Mouse (Mus musculus) bone marrow macrophage, adult 2 months (primary cell): ENCODE measurements around the gene Fthl17e. TPM values are rescaled to one million over a fixed set of nuclear protein-coding genes. Genes with fewer than 3 reads are reported as not detected.
"Not testable (repeated sequence)": the region's sequence is repeated elsewhere in the genome, so short reads cannot be mapped to it uniquely, and the experiment has no call there.

Source experiments
- H3K27ac ChIP-seq: 2 replicates; pipeline ENCODE4 v1.5.1; 2012; ENCODE audit warnings: low read depth, low read length; ENCODE audit not compliant: insufficient read depth
- H3K4me1 ChIP-seq: 2 replicates; pipeline ENCODE4 v1.6.1; 2012; ENCODE audit warnings: low read length; ENCODE audit not compliant: control insufficient read depth, insufficient read depth
- H3K4me3 ChIP-seq: 2 replicates; pipeline ENCODE4 v1.5.1; 2012; ENCODE audit warnings: mild to moderate bottlenecking, low read length, moderate library complexity; ENCODE audit not compliant: insufficient read depth
- CTCF ChIP-seq: IDR thresholded peaks from 2 replicates; pipeline ENCODE4 v1.5.1; 2012; ENCODE audit warnings: low read depth, mild to moderate bottlenecking, low read length, moderate library complexity
- POLR2A ChIP-seq: IDR thresholded peaks from 2 replicates; pipeline ENCODE4 v1.6.1; 2012; ENCODE audit warnings: mild to moderate bottlenecking, low read depth, low read length, borderline replicate concordance
- polyA plus RNA-seq: library from polyadenylated mRNA; stranded (reverse); fragments of >200 nt; gene quantifications from 2 replicates; pipeline ENCODE4 v1.2.4, GENCODE M21; 2012; ENCODE audit not compliant: missing spikeins, insufficient read depth, insufficient read length

Gene Fthl17e
- polyA plus RNA-seq, result not detected in 2 replicates

GRCm38 (mm10) chrX:9033193-9033592 is at the start of gene Fthl17e:
Fthl17e (plus strand) TSS chrX:9033493.
- H3K4me1 ChIP-seq, H3K4me3 ChIP-seq, H3K27ac ChIP-seq: not testable (repeated sequence)

GRCm38 (mm10) chrX:8986655-8987054 is 46.6 kb upstream of the Fthl17e start, which contains the start of gene Fthl17d:
Fthl17d (minus strand) TSS chrX:8986755.
- H3K4me3 ChIP-seq, H3K4me1 ChIP-seq, H3K27ac ChIP-seq: not testable (repeated sequence)

- no peaks in the 10 kb centered on the region for H3K4me1 ChIP-seq
- TF ChIP-seq POLR2A, result no peak
- TF ChIP-seq CTCF, result no peak
- H3K4me3 ChIP-seq, result no peak overlapping the region
Observed at GRCm38 (mm10) chrX:9016079-9016478, 17.2 kb upstream of the Fthl17e start.

GRCm38 (mm10) chrX:9019481-9019880 is 13.8 kb upstream of the Fthl17e start:
- Histone ChIP-seq H3K4me1 (no peaks in the 10 kb centered on the region), H3K27ac (no peak overlapping the region), H3K4me3 (no peak overlapping the region)
- TF ChIP-seq POLR2A, result no peak
- TF ChIP-seq CTCF, result no peak

More at GRCm38 (mm10) chrX:9016079-9016478, 17.2 kb upstream of the Fthl17e start:
- H3K27ac ChIP-seq, result no peak overlapping the region

GRCm38 (mm10) chrX:9041611-9042010 is 8.3 kb downstream of the Fthl17e start:
- not testable (repeated sequence) for H3K4me1 ChIP-seq, H3K4me3 ChIP-seq, H3K27ac ChIP-seq

GRCm38 (mm10) chrX:9060952-9061351 is 27.7 kb downstream of the Fthl17e start:
- H3K4me3 ChIP-seq, H3K4me1 ChIP-seq, H3K27ac ChIP-seq: not testable (repeated sequence)

- Histone ChIP-seq H3K4me3 (no peak overlapping the region), H3K27ac (no peak overlapping the region), H3K4me1 (no peaks in the 10 kb centered on the region)
- TF ChIP-seq CTCF (no peak), POLR2A (no peak)
Observed at GRCm38 (mm10) chrX:9062101-9062500, 28.8 kb downstream of the Fthl17e start.

- H3K4me3 ChIP-seq, H3K27ac ChIP-seq, H3K4me1 ChIP-seq: not testable (repeated sequence)
Observed at GRCm38 (mm10) chrX:9062715-9063114, 29.4 kb downstream of the Fthl17e start, which contains the start of gene Fthl17f. Fthl17f (plus strand) TSS chrX:9063015.

GRCm38 (mm10) chrX:9077699-9078098 is 44.4 kb downstream of the Fthl17e start:
- not testable (repeated sequence) for H3K4me3 ChIP-seq, H3K4me1 ChIP-seq, H3K27ac ChIP-seq

Other genes starting within 250 kb of the Fthl17e start
- gene Ssxb5, start 229.8 kb upstream of the Fthl17e start, polyA plus RNA-seq, result not detected in 2 replicates
- not detected in 2 replicates for gene Gm6592, start 189.5 kb upstream of the Fthl17e start, polyA plus RNA-seq
- gene Gm5751, start 159.2 kb upstream of the Fthl17e start, polyA plus RNA-seq, result not detected in 2 replicates
- gene B630019K06Rik, start 141.1 kb upstream of the Fthl17e start, polyA plus RNA-seq, result 1.3 and 2.7 TPM in 2 replicates
- not detected in 2 replicates for gene Fthl17b, start 70.5 kb upstream of the Fthl17e start, polyA plus RNA-seq
- gene Fthl17c, start 56.9 kb upstream of the Fthl17e start, polyA plus RNA-seq, result not detected in 2 replicates
- gene Fthl17d, start 46.7 kb upstream of the Fthl17e start, polyA plus RNA-seq, result not detected in 2 replicates
- not detected in 2 replicates for gene Fthl17f, start 29.5 kb downstream of the Fthl17e start, polyA plus RNA-seq
- gene 4930402K13Rik, start 71.1 kb downstream of the Fthl17e start, polyA plus RNA-seq, result not detected in 2 replicates
- not detected in 2 replicates for gene Lancl3, start 166.4 kb downstream of the Fthl17e start, polyA plus RNA-seq
- gene Gm14862, start 223.4 kb downstream of the Fthl17e start, polyA plus RNA-seq, result not detected in 2 replicates
- 0.84 and 0.92 TPM in 2 replicates for gene Xk, start 239.3 kb downstream of the Fthl17e start, polyA plus RNA-seq